Mouse (Mus musculus): Measurements from ENCODE around the gene Olfr453. TPM values are rescaled to one million over a fixed set of nuclear protein-coding genes. Genes with fewer than 3 reads are reported as not detected.

Gene Olfr453
- polyA plus RNA-seq, 1 experiment from 2014 or later: not detected

DNA sequence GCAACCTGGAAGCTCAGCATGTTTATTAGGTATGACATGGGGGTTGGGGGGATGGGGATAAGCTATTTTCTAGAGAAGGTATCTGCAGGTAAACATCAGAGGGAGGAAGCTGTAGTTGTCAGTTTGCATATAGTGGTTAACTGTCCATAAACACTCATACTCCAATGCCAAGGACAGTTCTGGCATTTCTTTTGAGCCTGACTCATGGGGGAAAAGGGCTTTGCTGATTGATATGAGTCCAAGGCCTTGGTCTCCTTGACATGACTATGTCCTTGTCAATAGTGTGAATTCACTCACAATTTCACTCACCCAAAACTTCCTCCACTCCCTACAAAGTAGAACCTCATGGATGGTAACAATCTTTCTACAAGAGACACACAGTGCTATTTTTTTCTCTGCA, 8.7 kb downstream of the Olfr453 start:
- Histone ChIP-seq H3K36me3 (ENCODE audit: control insufficient read depth, insufficient read depth, low read length) (no peaks in the 10 kb centered on the region), H3K9me3 (ENCODE audit: control insufficient read depth, low read length) (no peaks in the 10 kb centered on the region), H3K4me3 (ENCODE audit: low read depth, low read length) (no peak overlapping the region), H3K9ac (ENCODE audit: low read length) (no peak overlapping the region), H3K27ac (replicated peaks; ENCODE audit: low read depth, low read length) (no peak overlapping the region), H3K4me2 (ENCODE audit: low read depth, severe bottlenecking) (no peak overlapping the region), H3K4me1 (ENCODE audit: control insufficient read depth, insufficient read depth, low read length) (no peaks in the 10 kb centered on the region), H3K27me3 (ENCODE audit: control insufficient read depth, insufficient read depth, low read length) (no peaks in the 10 kb centered on the region)
- no peak for ATAC-seq (ENCODE audit: insufficient number of reproducible peaks, low FRiP score, low TSS enrichment, low read depth)
- DNase-seq (ENCODE audit: low spot score): no peak

DNA sequence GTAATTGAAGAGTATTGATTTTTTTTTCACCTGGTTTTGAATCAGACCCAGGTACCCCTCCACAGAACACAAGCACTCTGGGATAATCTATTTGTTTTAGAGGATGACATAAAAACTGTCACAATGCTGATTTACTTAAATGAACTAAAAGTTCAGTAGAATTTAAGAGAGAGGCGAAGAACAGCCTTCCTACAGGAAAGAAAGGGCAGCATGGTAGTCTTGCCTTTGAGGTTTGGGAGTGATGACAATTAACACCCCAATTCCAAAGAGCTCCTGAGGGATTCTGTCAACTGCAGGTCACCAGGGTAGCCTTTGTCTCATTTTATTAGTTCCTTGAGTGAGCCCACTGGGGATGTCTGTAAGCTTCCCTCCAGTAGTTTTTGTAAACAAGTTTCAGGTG, 16.9 kb downstream of the Olfr453 start, which contains the start of gene Olfr38:
Olfr38 (plus strand) TSS at position 301 of the 400 bp plus-strand sequence.
- Histone ChIP-seq H3K4me2 (ENCODE audit: low read depth, severe bottlenecking) (no peak within 1 kb of the TSS), H3K27me3 (ENCODE audit: control insufficient read depth, insufficient read depth, low read length) (no peaks in the 10 kb centered on the region), H3K36me3 (ENCODE audit: control insufficient read depth, insufficient read depth, low read length) (no peaks in the 10 kb centered on the region), H3K9me3 (ENCODE audit: control insufficient read depth, low read length) (no peaks in the 10 kb centered on the region), H3K27ac (replicated peaks; ENCODE audit: low read depth, low read length) (no peak within 1 kb of the TSS), H3K4me1 (ENCODE audit: control insufficient read depth, insufficient read depth, low read length) (no peaks in the 10 kb centered on the region), H3K4me3 (ENCODE audit: low read depth, low read length) (no peak within 1 kb of the TSS), H3K9ac (ENCODE audit: low read length) (no peak within 1 kb of the TSS)
- ATAC-seq (ENCODE audit: insufficient number of reproducible peaks, low FRiP score, low TSS enrichment, low read depth) (no peak), DNase-seq (ENCODE audit: low spot score) (no peak)
- 50% methylated on average over 1 of the region's 1 CpGs for WGBS

DNA sequence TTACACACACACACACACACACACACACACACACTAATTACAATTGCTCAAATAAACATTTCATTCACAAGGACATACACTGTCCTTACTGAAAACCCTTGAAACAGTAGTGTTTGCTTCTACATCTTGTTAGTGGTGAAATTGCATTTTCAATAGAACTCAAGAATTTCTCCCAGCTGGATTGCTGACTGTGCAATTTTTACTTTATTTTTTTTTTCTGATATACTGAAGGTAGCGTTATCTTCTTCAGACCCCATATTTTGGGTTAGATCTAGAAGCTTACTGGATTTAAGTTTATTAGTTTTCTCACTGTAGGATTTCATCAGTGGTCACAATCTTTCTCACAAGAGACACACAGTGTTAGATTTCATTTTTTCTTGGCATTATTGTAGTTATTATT, 37.9 kb downstream of the Olfr453 start:
- H3K27me3 ChIP-seq (ENCODE audit: control insufficient read depth, insufficient read depth, low read length): no peaks in the 10 kb centered on the region
- H3K27ac ChIP-seq (replicated peaks; ENCODE audit: low read depth, low read length): no peak overlapping the region
- H3K4me2 ChIP-seq (ENCODE audit: low read depth, severe bottlenecking): no peak overlapping the region
- WGBS: 95% methylated on average over 1 of the region's 1 CpGs
- no peaks in the 10 kb centered on the region for H3K4me1 ChIP-seq (ENCODE audit: control insufficient read depth, insufficient read depth, low read length)
- H3K9me3 ChIP-seq (ENCODE audit: control insufficient read depth, low read length): no peaks in the 10 kb centered on the region
- H3K9ac ChIP-seq (ENCODE audit: low read length): no peak overlapping the region
- no peak overlapping the region for H3K4me3 ChIP-seq (ENCODE audit: low read depth, low read length)
- DNase-seq (ENCODE audit: low spot score): no peak
- ATAC-seq (ENCODE audit: insufficient number of reproducible peaks, low FRiP score, low TSS enrichment, low read depth): no peak
- H3K36me3 ChIP-seq (ENCODE audit: control insufficient read depth, insufficient read depth, low read length): no peaks in the 10 kb centered on the region

DNA sequence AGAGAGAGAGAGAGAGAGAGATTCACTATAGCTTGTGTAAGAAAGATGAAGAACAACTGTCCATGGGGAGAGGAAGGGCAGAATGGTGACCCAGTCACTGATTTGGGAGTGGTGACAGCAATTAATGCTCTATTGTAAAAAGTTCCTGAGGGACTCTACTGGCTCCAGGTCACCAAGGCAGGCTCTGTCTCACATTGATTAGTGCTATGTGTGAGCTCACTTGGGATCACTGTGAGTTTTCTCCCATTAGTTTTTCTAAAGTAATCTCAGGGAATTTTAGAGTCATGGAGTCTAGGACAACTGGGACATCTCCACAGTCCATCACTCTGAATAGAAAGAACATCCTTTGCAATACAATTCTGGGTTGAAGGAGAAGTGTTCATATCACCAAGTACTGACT, 45.6 kb downstream of the Olfr453 start, which contains the start of gene Olfr452:
Olfr452 (plus strand) TSS at position 301 of the 400 bp plus-strand sequence.
- Histone ChIP-seq H3K27me3 (ENCODE audit: control insufficient read depth, insufficient read depth, low read length) (no peaks in the 10 kb centered on the region), H3K9me3 (ENCODE audit: control insufficient read depth, low read length) (no peaks in the 10 kb centered on the region), H3K4me3 (ENCODE audit: low read depth, low read length) (no peak within 1 kb of the TSS), H3K4me1 (ENCODE audit: control insufficient read depth, insufficient read depth, low read length) (no peaks in the 10 kb centered on the region), H3K9ac (ENCODE audit: low read length) (no peak within 1 kb of the TSS), H3K4me2 (ENCODE audit: low read depth, severe bottlenecking) (no peak within 1 kb of the TSS), H3K27ac (replicated peaks; ENCODE audit: low read depth, low read length) (no peak within 1 kb of the TSS), H3K36me3 (ENCODE audit: control insufficient read depth, insufficient read depth, low read length) (no peaks in the 10 kb centered on the region)
- DNase-seq (ENCODE audit: low spot score) (no peak), ATAC-seq (ENCODE audit: insufficient number of reproducible peaks, low FRiP score, low TSS enrichment, low read depth) (no peak)

DNA sequence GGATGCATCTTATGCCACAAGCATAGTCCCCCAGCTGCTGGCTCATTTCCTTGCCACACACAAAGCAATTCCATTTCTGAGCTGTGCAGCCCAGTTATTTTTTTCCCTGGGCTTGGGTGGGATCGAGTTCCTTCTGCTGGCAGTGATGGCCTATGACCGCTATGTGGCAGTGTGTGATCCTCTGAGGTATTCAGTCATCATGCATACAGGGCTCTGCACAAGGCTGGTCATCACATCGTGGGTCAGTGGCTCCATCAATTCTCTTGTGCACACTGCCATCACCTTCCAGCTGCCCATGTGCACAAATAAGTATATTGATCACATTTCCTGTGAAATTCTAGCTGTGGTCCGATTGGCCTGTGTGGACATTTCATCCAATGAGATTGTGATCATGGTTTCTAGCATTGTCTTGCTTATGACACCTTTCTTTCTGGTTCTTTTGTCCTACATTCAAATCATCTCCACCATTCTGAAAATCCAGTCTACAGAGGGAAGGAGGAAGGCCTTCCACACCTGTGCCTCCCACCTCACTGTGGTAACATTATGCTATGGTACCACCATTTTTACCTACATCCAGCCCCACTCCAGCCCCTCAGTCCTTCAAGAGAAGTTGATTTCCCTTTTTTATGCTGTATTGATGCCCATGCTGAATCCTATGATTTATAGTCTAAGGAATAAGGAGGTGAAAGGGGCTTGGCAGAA, 51.2 kb downstream of the Olfr453 start:
- no peaks in the 10 kb centered on the region for H3K27me3 ChIP-seq (ENCODE audit: control insufficient read depth, insufficient read depth, low read length)
- no peak for DNase-seq (ENCODE audit: low spot score)
- ATAC-seq (ENCODE audit: insufficient number of reproducible peaks, low FRiP score, low TSS enrichment, low read depth): no peak
- no peaks in the 10 kb centered on the region for H3K4me1 ChIP-seq (ENCODE audit: control insufficient read depth, insufficient read depth, low read length)
- 41% methylated on average over 4 of the region's 4 CpGs for WGBS
- no peaks in the 10 kb centered on the region for H3K36me3 ChIP-seq (ENCODE audit: control insufficient read depth, insufficient read depth, low read length)
- no peak overlapping the region for H3K4me2 ChIP-seq (ENCODE audit: low read depth, severe bottlenecking)
- no peak overlapping the region for H3K4me3 ChIP-seq (ENCODE audit: low read depth, low read length)
- H3K27ac ChIP-seq (replicated peaks; ENCODE audit: low read depth, low read length): no peak overlapping the region
- no peaks in the 10 kb centered on the region for H3K9me3 ChIP-seq (ENCODE audit: control insufficient read depth, low read length)
- H3K9ac ChIP-seq (ENCODE audit: low read length): no peak overlapping the region

DNA sequence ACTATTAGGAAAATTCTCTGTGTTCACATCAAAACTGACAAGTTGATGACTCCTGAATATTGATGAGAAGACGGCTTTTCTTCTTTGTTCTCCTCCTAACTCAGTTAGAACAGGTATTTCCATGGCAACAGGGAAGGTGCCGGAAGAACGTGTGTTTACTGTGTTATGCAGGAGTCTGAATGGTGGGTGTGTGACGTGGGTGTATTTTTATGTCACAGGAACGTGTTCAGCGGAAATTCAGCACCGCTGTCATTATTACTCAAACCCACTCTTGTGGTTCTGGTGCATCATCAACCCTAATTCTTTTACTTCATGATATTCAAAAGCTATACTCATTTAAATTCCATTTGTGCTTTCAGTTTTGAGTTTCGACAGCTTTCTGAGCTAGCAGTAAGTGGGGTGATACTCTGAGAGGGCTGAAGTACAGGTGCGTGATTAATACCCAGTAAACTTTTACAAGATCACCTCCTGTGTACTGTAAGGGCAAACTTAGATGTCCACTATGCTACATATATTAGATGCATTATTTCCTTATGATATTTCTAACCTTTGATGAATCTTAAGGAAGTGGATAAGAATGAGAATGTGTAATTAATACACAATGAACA, 51.9 kb downstream of the Olfr453 start:
- no peaks in the 10 kb centered on the region for H3K4me1 ChIP-seq (ENCODE audit: control insufficient read depth, insufficient read depth, low read length)
- H3K4me2 ChIP-seq (ENCODE audit: low read depth, severe bottlenecking): no peak overlapping the region
- no peaks in the 10 kb centered on the region for H3K36me3 ChIP-seq (ENCODE audit: control insufficient read depth, insufficient read depth, low read length)
- H3K4me3 ChIP-seq (ENCODE audit: low read depth, low read length): no peak overlapping the region
- ATAC-seq (ENCODE audit: insufficient number of reproducible peaks, low FRiP score, low TSS enrichment, low read depth): no peak
- WGBS: 86% methylated on average over 9 of the region's 9 CpGs
- H3K27me3 ChIP-seq (ENCODE audit: control insufficient read depth, insufficient read depth, low read length): no peaks in the 10 kb centered on the region
- no peaks in the 10 kb centered on the region for H3K9me3 ChIP-seq (ENCODE audit: control insufficient read depth, low read length)
- H3K27ac ChIP-seq (replicated peaks; ENCODE audit: low read depth, low read length): no peak overlapping the region
- DNase-seq (ENCODE audit: low spot score): no peak
- H3K9ac ChIP-seq (ENCODE audit: low read length): no peak overlapping the region

DNA sequence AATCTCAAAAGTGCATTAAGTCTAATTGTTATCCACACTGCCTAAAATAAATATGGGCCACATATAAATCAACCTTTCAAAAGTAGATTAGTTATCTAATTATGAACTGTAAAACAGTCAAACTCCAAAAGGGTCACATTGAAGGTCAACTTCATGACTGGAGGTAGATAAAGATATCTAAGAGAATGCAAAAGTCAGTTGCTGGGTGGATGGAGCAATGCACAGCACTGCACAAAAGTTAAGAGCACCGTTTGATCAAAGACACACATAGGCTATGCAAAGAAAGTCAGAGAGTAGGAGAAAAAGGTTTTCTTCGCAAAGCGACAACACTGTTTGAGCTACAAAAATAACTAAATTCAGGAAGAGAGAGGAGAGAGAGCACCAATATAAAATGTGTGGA, 55.8 kb downstream of the Olfr453 start:
- ATAC-seq (ENCODE audit: insufficient number of reproducible peaks, low FRiP score, low TSS enrichment, low read depth): no peak
- Histone ChIP-seq H3K27me3 (ENCODE audit: control insufficient read depth, insufficient read depth, low read length) (no peaks in the 10 kb centered on the region), H3K9me3 (ENCODE audit: control insufficient read depth, low read length) (no peaks in the 10 kb centered on the region), H3K36me3 (ENCODE audit: control insufficient read depth, insufficient read depth, low read length) (no peaks in the 10 kb centered on the region), H3K9ac (ENCODE audit: low read length) (no peak overlapping the region), H3K4me2 (ENCODE audit: low read depth, severe bottlenecking) (no peak overlapping the region), H3K27ac (replicated peaks; ENCODE audit: low read depth, low read length) (no peak overlapping the region), H3K4me3 (ENCODE audit: low read depth, low read length) (no peak overlapping the region), H3K4me1 (ENCODE audit: control insufficient read depth, insufficient read depth, low read length) (no peaks in the 10 kb centered on the region)
- DNase-seq (ENCODE audit: low spot score): no peak
- WGBS: 93% methylated on average over 3 of the region's 3 CpGs

Measured in limb, embryonic 11.5 days (tissue).